Mouse (Mus musculus): ENCODE measurements around the gene Zkscan7. TPM values are rescaled to one million over a fixed set of nuclear protein-coding genes. Genes with fewer than 3 reads are reported as not detected.

Gene Zkscan7
- polyA plus RNA-seq, 1 experiment from 2014 or later: 1.0 TPM

GRCm38 (mm10) chr9:122872595-122872994, 12.9 kb upstream of the Zkscan7 start:
- Histone ChIP-seq H3K9ac (ENCODE audit: low read depth, low read length) (no peak overlapping the region), H3K27me3 (ENCODE audit: control insufficient read depth, insufficient read depth, low read depth, low read length) (no peaks in the 10 kb centered on the region), H3K4me2 (ENCODE audit: low read depth, low read length) (no peak overlapping the region), H3K27ac (ENCODE audit: low read length) (no peak overlapping the region), H3K4me3 (ENCODE audit: low read depth, low read length) (no peak overlapping the region), H3K9me3 (replicated peaks; ENCODE audit: control insufficient read depth, low read length) (no peaks in the 10 kb centered on the region), H3K4me1 (ENCODE audit: control insufficient read depth, low read depth, low read length) (no peaks in the 10 kb centered on the region), H3K36me3 (ENCODE audit: control insufficient read depth, insufficient read depth) (no peaks in the 10 kb centered on the region)
- WGBS (ENCODE audit: insufficient replicate concordance): 63% methylated on average over 4 of the region's 4 CpGs
- no peak for ATAC-seq (ENCODE audit: low read depth)

- Histone ChIP-seq H3K4me1 (ENCODE audit: control insufficient read depth, low read depth, low read length) (no peaks in the 10 kb centered on the region), H3K9me3 (replicated peaks; ENCODE audit: control insufficient read depth, low read length) (no peaks in the 10 kb centered on the region), H3K36me3 (ENCODE audit: control insufficient read depth, insufficient read depth) (no peaks in the 10 kb centered on the region), H3K27me3 (ENCODE audit: control insufficient read depth, insufficient read depth, low read depth, low read length) (no peaks in the 10 kb centered on the region), H3K4me2 (ENCODE audit: low read depth, low read length) (no peak overlapping the region), H3K4me3 (ENCODE audit: low read depth, low read length) (no peak overlapping the region), H3K27ac (ENCODE audit: low read length) (no peak overlapping the region), H3K9ac (ENCODE audit: low read depth, low read length) (no peak overlapping the region)
- WGBS (ENCODE audit: insufficient replicate concordance): 36% methylated on average over 1 of the region's 1 CpGs
- ATAC-seq (ENCODE audit: low read depth): no peak
Observed at GRCm38 (mm10) chr9:122874653-122875052, 10.8 kb upstream of the Zkscan7 start.

GRCm38 (mm10) chr9:122875145-122875544, 10.3 kb upstream of the Zkscan7 start:
- Histone ChIP-seq H3K9me3 (replicated peaks; ENCODE audit: control insufficient read depth, low read length) (no peaks in the 10 kb centered on the region), H3K27me3 (ENCODE audit: control insufficient read depth, insufficient read depth, low read depth, low read length) (no peaks in the 10 kb centered on the region), H3K4me1 (ENCODE audit: control insufficient read depth, low read depth, low read length) (no peaks in the 10 kb centered on the region), H3K4me3 (ENCODE audit: low read depth, low read length) (no peak overlapping the region), H3K36me3 (ENCODE audit: control insufficient read depth, insufficient read depth) (no peaks in the 10 kb centered on the region), H3K9ac (ENCODE audit: low read depth, low read length) (no peak overlapping the region), H3K4me2 (ENCODE audit: low read depth, low read length) (no peak overlapping the region), H3K27ac (ENCODE audit: low read length) (no peak overlapping the region)
- 69% methylated on average over 2 of the region's 2 CpGs for WGBS (ENCODE audit: insufficient replicate concordance)
- ATAC-seq (ENCODE audit: low read depth): no peak

- no peaks in the 10 kb centered on the region for H3K27me3 ChIP-seq (ENCODE audit: control insufficient read depth, insufficient read depth, low read depth, low read length)
- H3K9me3 ChIP-seq (replicated peaks; ENCODE audit: control insufficient read depth, low read length): no peaks in the 10 kb centered on the region
- H3K4me1 ChIP-seq (ENCODE audit: control insufficient read depth, low read depth, low read length): peaks cover 4% of the 10 kb centered on the region; the same call in 1 of the 2 replicates
- peak; percentile 67 for ATAC-seq (ENCODE audit: low read depth)
- 5% methylated on average over 54 of the region's 54 CpGs for WGBS (ENCODE audit: insufficient replicate concordance)
- peak overlapping the region; percentile 71 for H3K4me2 ChIP-seq (ENCODE audit: low read depth, low read length)
- peak overlapping the region; percentile 73 for H3K9ac ChIP-seq (ENCODE audit: low read depth, low read length)
- no peaks in the 10 kb centered on the region for H3K36me3 ChIP-seq (ENCODE audit: control insufficient read depth, insufficient read depth)
- H3K27ac ChIP-seq (ENCODE audit: low read length): no peak overlapping the region
- peak overlapping the region; percentile 69 for H3K4me3 ChIP-seq (ENCODE audit: low read depth, low read length)
Observed at GRCm38 (mm10) chr9:122886372-122887179, 1.1 kb downstream of the Zkscan7 start.

GRCm38 (mm10) chr9:122901047-122901446, 15.6 kb downstream of the Zkscan7 start:
- Histone ChIP-seq H3K36me3 (ENCODE audit: control insufficient read depth, insufficient read depth) (no peaks in the 10 kb centered on the region), H3K9ac (ENCODE audit: low read depth, low read length) (no peak overlapping the region), H3K4me1 (ENCODE audit: control insufficient read depth, low read depth, low read length) (no peaks in the 10 kb centered on the region), H3K9me3 (replicated peaks; ENCODE audit: control insufficient read depth, low read length) (no peaks in the 10 kb centered on the region), H3K27me3 (ENCODE audit: control insufficient read depth, insufficient read depth, low read depth, low read length) (no peaks in the 10 kb centered on the region), H3K4me2 (ENCODE audit: low read depth, low read length) (no peak overlapping the region), H3K27ac (ENCODE audit: low read length) (no peak overlapping the region), H3K4me3 (ENCODE audit: low read depth, low read length) (no peak overlapping the region)
- no peak for ATAC-seq (ENCODE audit: low read depth)
- WGBS (ENCODE audit: insufficient replicate concordance): 59% methylated on average over 2 of the region's 2 CpGs

GRCm38 (mm10) chr9:122902717-122903535, 17.4 kb downstream of the Zkscan7 start:
- no peaks in the 10 kb centered on the region for H3K4me1 ChIP-seq (ENCODE audit: control insufficient read depth, low read depth, low read length)
- 15% methylated on average over 32 of the region's 32 CpGs for WGBS (ENCODE audit: insufficient replicate concordance)
- no peaks in the 10 kb centered on the region for H3K27me3 ChIP-seq (ENCODE audit: control insufficient read depth, insufficient read depth, low read depth, low read length)
- ATAC-seq (ENCODE audit: low read depth): peak; percentile 41; the same call in 1 of the 2 replicates
- peak overlapping the region; percentile 39 for H3K4me2 ChIP-seq (ENCODE audit: low read depth, low read length)
- peak overlapping the region; percentile 36 for H3K4me3 ChIP-seq (ENCODE audit: low read depth, low read length)
- H3K36me3 ChIP-seq (ENCODE audit: control insufficient read depth, insufficient read depth): no peaks in the 10 kb centered on the region
- no peaks in the 10 kb centered on the region for H3K9me3 ChIP-seq (replicated peaks; ENCODE audit: control insufficient read depth, low read length)
- no peak overlapping the region for H3K9ac ChIP-seq (ENCODE audit: low read depth, low read length)
- no peak overlapping the region for H3K27ac ChIP-seq (ENCODE audit: low read length)

- ATAC-seq (ENCODE audit: low read depth): no peak
- Histone ChIP-seq H3K9me3 (replicated peaks; ENCODE audit: control insufficient read depth, low read length) (no peaks in the 10 kb centered on the region), H3K9ac (ENCODE audit: low read depth, low read length) (no peak overlapping the region; the same call in 1 of the 2 replicates), H3K4me1 (ENCODE audit: control insufficient read depth, low read depth, low read length) (no peaks in the 10 kb centered on the region), H3K27me3 (ENCODE audit: control insufficient read depth, insufficient read depth, low read depth, low read length) (peaks cover 17% of the 10 kb centered on the region), H3K4me3 (ENCODE audit: low read depth, low read length) (peak overlapping the region; percentile 61), H3K36me3 (ENCODE audit: control insufficient read depth, insufficient read depth) (no peaks in the 10 kb centered on the region), H3K27ac (ENCODE audit: low read length) (no peak overlapping the region), H3K4me2 (ENCODE audit: low read depth, low read length) (peak overlapping the region; percentile 65)
- WGBS (ENCODE audit: insufficient replicate concordance): 26% methylated on average over 3 of the region's 3 CpGs
Observed at GRCm38 (mm10) chr9:122922436-122922835, 37.0 kb downstream of the Zkscan7 start.

GRCm38 (mm10) chr9:122922936-122923381, 37.5 kb downstream of the Zkscan7 start, which contains the start of gene Zfp105:
Gene Zfp105, plus strand, starts transcription at chr9:122923072.
- Histone ChIP-seq H3K4me1 (ENCODE audit: control insufficient read depth, low read depth, low read length) (no peaks in the 10 kb centered on the region), H3K9me3 (replicated peaks; ENCODE audit: control insufficient read depth, low read length) (no peaks in the 10 kb centered on the region), H3K27me3 (ENCODE audit: control insufficient read depth, insufficient read depth, low read depth, low read length) (peaks cover 17% of the 10 kb centered on the region), H3K36me3 (ENCODE audit: control insufficient read depth, insufficient read depth) (no peaks in the 10 kb centered on the region), H3K27ac (ENCODE audit: low read length) (no peak within 1 kb of the TSS), H3K4me2 (ENCODE audit: low read depth, low read length) (peak within 1 kb of the TSS; percentile 65), H3K9ac (ENCODE audit: low read depth, low read length) (peak within 1 kb of the TSS; percentile 38), H3K4me3 (ENCODE audit: low read depth, low read length) (peak within 1 kb of the TSS; percentile 61)
- peak; percentile 58 for ATAC-seq (ENCODE audit: low read depth)
- under 1% methylated on average over 43 of the region's 43 CpGs for WGBS (ENCODE audit: insufficient replicate concordance)
